25 mouse cellular contexts compared by ENCODE assay signal in genomic region chr13:36074484-36074883, GRCm38 (mm10). TPM values are rescaled to one million over a fixed set of nuclear protein-coding genes. Genes with fewer than 3 reads are reported as not detected.
DNase-seq lines count a peak whose midpoint lies in the region; ATAC-seq lines count a peak whose summit lies in the region.
"Had no signal": no experiment of that assay in that cellular context is flagged by ENCODE, and none has a peak within 500 bp of the region (broad histone marks: within the 10 kb centered on the region; RNA-seq: fewer than 3 reads in every experiment).

No protein-coding gene starts in this region.

- H3K36me3 ChIP-seq in liver, embryonic 13.5 days = 0 out of 2 replicates have a peak, but pooled peaks cover 6% of the 10 kb centered on the region
- H3K36me3 ChIP-seq: embryonic facial prominence, embryonic 12.5 days; embryonic facial prominence, embryonic 15.5 days; forebrain, embryonic 12.5 days; forebrain, embryonic 15.5 days; hindbrain, embryonic 12.5 days; hindbrain, embryonic 15.5 days had no signal

- no peak overlapping the region for H3K4me2 ChIP-seq in liver, embryonic 13.5 days
- H3K4me2 ChIP-seq: embryonic facial prominence, embryonic 12.5 days; embryonic facial prominence, embryonic 15.5 days; forebrain, embryonic 12.5 days; forebrain, embryonic 15.5 days; heart, embryonic 11.5 days; hindbrain, embryonic 12.5 days; hindbrain, embryonic 15.5 days had no signal

- H3K27me3 ChIP-seq in liver, embryonic 13.5 days = no peaks in the 10 kb centered on the region
- H3K27me3 ChIP-seq: embryonic facial prominence, embryonic 12.5 days; embryonic facial prominence, embryonic 15.5 days; forebrain, embryonic 12.5 days; forebrain, embryonic 15.5 days; hindbrain, embryonic 12.5 days; hindbrain, embryonic 15.5 days had no signal

- 0 out of 2 replicates have a peak overlapping the region, but pooled peaks have one; percentile 12 for H3K27ac ChIP-seq in liver, embryonic 13.5 days
- H3K27ac ChIP-seq: embryonic facial prominence, embryonic 12.5 days; embryonic facial prominence, embryonic 15.5 days; forebrain, embryonic 12.5 days; forebrain, embryonic 15.5 days; hindbrain, embryonic 12.5 days; hindbrain, embryonic 15.5 days had no signal

- 65% methylated on average over 3 of the region's 3 CpGs for WGBS in liver, embryonic 13.5 days (ENCODE audit: insufficient replicate concordance)

- no peak for ATAC-seq in liver, embryonic 13.5 days (ENCODE audit: low read depth)
- peak; percentile 94 for ATAC-seq in common myeloid progenitor, adult 5-6 weeks (replicated peaks; ENCODE audit: low read depth, poor library complexity, severe bottlenecking)
- peak; percentile 94 for ATAC-seq in megakaryocyte progenitor cell, adult 5-6 weeks (replicated peaks; ENCODE audit: poor library complexity)
- ATAC-seq: activated CD4-positive, CD25-positive, alpha-beta regulatory T cell, adult 4 months; CD4-positive, CD25-positive, alpha-beta regulatory T cell, adult 4 months; forebrain, embryonic 15.5 days had no signal

- no peaks in the 10 kb centered on the region for H3K9me3 ChIP-seq in liver, embryonic 13.5 days (replicated peaks)
- H3K9me3 ChIP-seq: embryonic facial prominence, embryonic 12.5 days; embryonic facial prominence, embryonic 15.5 days; forebrain, embryonic 12.5 days; forebrain, embryonic 15.5 days; hindbrain, embryonic 12.5 days; hindbrain, embryonic 15.5 days had no signal

- no peak overlapping the region for H3K9ac ChIP-seq in liver, embryonic 13.5 days
- H3K9ac ChIP-seq: embryonic facial prominence, embryonic 12.5 days; embryonic facial prominence, embryonic 15.5 days; forebrain, embryonic 12.5 days; forebrain, embryonic 15.5 days; hindbrain, embryonic 12.5 days; hindbrain, embryonic 15.5 days had no signal

- H3K4me3 ChIP-seq in liver, embryonic 13.5 days (replicated peaks) = no peak overlapping the region
- H3K4me3 ChIP-seq: embryonic facial prominence, embryonic 12.5 days; embryonic facial prominence, embryonic 15.5 days; erythroblast, embryonic 14.5 days; forebrain, embryonic 12.5 days; forebrain, embryonic 15.5 days; hindbrain, embryonic 12.5 days; hindbrain, embryonic 15.5 days had no signal

- peaks cover 11% of the 10 kb centered on the region for H3K4me1 ChIP-seq in liver, embryonic 13.5 days (replicated peaks)
- H3K4me1 ChIP-seq: embryonic facial prominence, embryonic 12.5 days; embryonic facial prominence, embryonic 15.5 days; forebrain, embryonic 12.5 days; forebrain, embryonic 15.5 days; hindbrain, embryonic 12.5 days; hindbrain, embryonic 15.5 days had no signal

- no peak for DNase-seq in liver, embryonic 13.5 days
- no peak for DNase-seq in liver
- peak; percentile 30 for DNase-seq in A20 (ENCODE audit: low read depth, low spot score)
- no peak for DNase-seq in cerebellum, adult 9-10 months
- DNase-seq in gastrocnemius, postnatal 4 days (ENCODE audit: low spot score in 2 of 2) = no peak
- no peak for DNase-seq in kidney, adult 9 months
- DNase-seq: adrenal gland, adult 8-10 months; adrenal gland, postnatal 25 days; cerebellum, adult 11-12 months; cerebellum, adult 8-10 months; cerebellum, postnatal 14 days; gastrocnemius, postnatal 25 days; heart, adult 11 months had no signal

RNA-seq across cellular contexts. Expression of gene Fars2, which starts 42.7 kb away (rescaled TPM):
- 27.4 and 31.4 TPM in 2 replicates for polyA plus RNA-seq in liver, embryonic 13.5 days (2015; fragmentation: Nextera tagmentation; extraction: Ambion mirVana)
- 62.3 and 112 TPM in 2 replicates for total RNA-seq in common myeloid progenitor, adult 5-6 weeks (2017)
- 23.9 and 24.0 TPM in 2 replicates for total RNA-seq in megakaryocyte progenitor cell, adult 5-6 weeks (2015)
- 42.6 and 48.5 TPM in 2 replicates for total RNA-seq in megakaryocyte progenitor cell, adult 5-6 weeks (2017)
- 10 to 100 TPM; 31.0 to 35.6 TPM for total RNA-seq in gastrocnemius, postnatal 4 days (2021)

RNA-seq across cellular contexts. Expression of gene Lyrm4, which starts 42.8 kb away (rescaled TPM):
- polyA plus RNA-seq in liver, embryonic 13.5 days (2015; fragmentation: Nextera tagmentation; extraction: Ambion mirVana) = 27.1 and 27.8 TPM in 2 replicates
- total RNA-seq in common myeloid progenitor, adult 5-6 weeks (2017) = 16.6 and 18.2 TPM in 2 replicates
- total RNA-seq in megakaryocyte progenitor cell, adult 5-6 weeks (2015) = 12.3 and 14.0 TPM in 2 replicates
- total RNA-seq in megakaryocyte progenitor cell, adult 5-6 weeks (2017) = 13.5 and 15.5 TPM in 2 replicates
- 1 to 10 TPM; 7.0 to 7.4 TPM for total RNA-seq in gastrocnemius, postnatal 4 days (2021)
